Mouse (Mus musculus): ENCODE measurements around the gene Mlxip. TPM values are rescaled to one million over a fixed set of nuclear protein-coding genes. Genes with fewer than 3 reads are reported as not detected.

Mlxip gene
- polyA plus RNA-seq (2012; rRNA removed), result 87.1 and 113 TPM in 2 replicates

DNA sequence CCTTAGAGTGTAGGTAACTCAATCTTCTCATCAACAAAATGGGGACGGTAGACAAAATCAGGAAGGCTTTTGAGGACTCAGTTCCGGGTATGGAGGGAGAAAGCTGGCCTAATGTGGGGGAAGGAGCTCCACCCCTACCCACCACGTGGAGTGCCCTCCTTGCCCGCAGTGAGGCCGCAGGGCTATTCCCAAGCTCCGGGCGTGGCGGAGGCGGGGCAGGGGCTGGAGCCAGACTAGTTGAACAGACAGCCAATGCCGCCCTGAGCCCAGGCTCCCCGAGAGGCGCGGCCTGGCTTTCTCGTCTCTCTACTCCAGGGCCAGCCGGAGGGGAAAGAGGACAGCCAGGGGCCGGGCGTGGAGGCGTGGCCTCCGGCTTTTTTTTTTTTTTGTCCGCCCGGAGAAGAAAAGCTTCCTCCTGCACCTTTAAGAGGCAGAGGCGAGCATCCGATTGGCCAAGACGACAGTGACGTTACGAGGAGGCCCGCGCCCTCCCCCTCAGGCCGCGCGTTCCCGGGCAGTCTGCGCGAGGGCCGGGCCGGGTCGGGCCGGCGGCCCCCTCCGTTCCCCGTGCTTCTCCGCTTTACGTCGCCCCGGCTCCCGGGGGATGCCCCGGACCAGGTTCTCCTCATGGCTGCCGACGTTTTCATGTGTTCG, at the start of gene Mlxip:
TSS of gene Mlxip (plus strand) at position 496 of the 654 bp plus-strand sequence.
- no peaks in the 10 kb centered on the region for H3K36me3 ChIP-seq (ENCODE audit: control insufficient read depth, insufficient read depth, low read length)
- WGBS, result under 1% methylated on average over 50 of the region's 50 CpGs
- H3K27ac ChIP-seq (ENCODE audit: insufficient read depth, low read length), result peak within 1 kb of the TSS; percentile 89
- peak; percentile 85 to 88 for DNase-seq (ENCODE audit: low read depth in 1 of 2, low spot score in 2 of 2)
- H3K4me1 ChIP-seq (ENCODE audit: control insufficient read depth, insufficient read depth, insufficient read length), result peaks cover 16% of the 10 kb centered on the region; the same call in 1 of the 2 replicates
- TF ChIP-seq CTCF (IDR thresholded peaks at IDR 0.05; ENCODE audit: extremely low read depth, insufficient read depth, insufficient read length, insufficient replicate concordance) (no peak), POLR2A (IDR thresholded peaks at IDR 0.05; ENCODE audit: low read depth, low read length) (peak; percentile 92)
- H3K4me3 ChIP-seq (ENCODE audit: extremely low read depth, insufficient read depth, insufficient read length), result peak within 1 kb of the TSS; percentile 88
- H3K27me3 ChIP-seq (ENCODE audit: control insufficient read depth, insufficient read depth, low read length), result no peaks in the 10 kb centered on the region

- DNase-seq (ENCODE audit: low read depth in 1 of 2, low spot score in 2 of 2), result peak in 1 of 2 experiments; percentile 35
- peak overlapping the region; percentile 99 for H3K4me3 ChIP-seq (ENCODE audit: extremely low read depth, insufficient read depth, insufficient read length)
- H3K4me1 ChIP-seq (ENCODE audit: control insufficient read depth, insufficient read depth, insufficient read length), result peaks cover 15% of the 10 kb centered on the region
- no peak for TF ChIP-seq CTCF (IDR thresholded peaks at IDR 0.05; ENCODE audit: extremely low read depth, insufficient read depth, insufficient read length, insufficient replicate concordance)
- TF ChIP-seq POLR2A (IDR thresholded peaks at IDR 0.05; ENCODE audit: low read depth, low read length), result no peak
- H3K27ac ChIP-seq (ENCODE audit: insufficient read depth, low read length), result peak overlapping the region; percentile 96
- under 1% methylated on average over 76 of the region's 87 CpGs for WGBS
- H3K36me3 ChIP-seq (ENCODE audit: control insufficient read depth, insufficient read depth, low read length), result no peaks in the 10 kb centered on the region
- H3K27me3 ChIP-seq (ENCODE audit: control insufficient read depth, insufficient read depth, low read length), result no peaks in the 10 kb centered on the region
Measured at GRCm38 (mm10) chr5:123344963-123345852, 49.4 kb upstream of the Mlxip start.

- peak overlapping the region; percentile 96 for H3K27ac ChIP-seq (ENCODE audit: insufficient read depth, low read length)
- 5% methylated on average over 22 of the region's 22 CpGs for WGBS
- peak in 1 of 2 experiments; percentile 36 for DNase-seq (ENCODE audit: low read depth in 1 of 2, low spot score in 2 of 2)
- no peaks in the 10 kb centered on the region for H3K27me3 ChIP-seq (ENCODE audit: control insufficient read depth, insufficient read depth, low read length)
- TF ChIP-seq CTCF (IDR thresholded peaks at IDR 0.05; ENCODE audit: extremely low read depth, insufficient read depth, insufficient read length, insufficient replicate concordance), result no peak
- no peak for TF ChIP-seq POLR2A (IDR thresholded peaks at IDR 0.05; ENCODE audit: low read depth, low read length)
- peaks cover 22% of the 10 kb centered on the region for H3K4me1 ChIP-seq (ENCODE audit: control insufficient read depth, insufficient read depth, insufficient read length)
- H3K4me3 ChIP-seq (ENCODE audit: extremely low read depth, insufficient read depth, insufficient read length), result peak overlapping the region; percentile 99; the same call in 1 of the 2 replicates
- H3K36me3 ChIP-seq (ENCODE audit: control insufficient read depth, insufficient read depth, low read length), result no peaks in the 10 kb centered on the region
Measured at GRCm38 (mm10) chr5:123345853-123346654, 48.5 kb upstream of the Mlxip start.

- no peak for TF ChIP-seq POLR2A (IDR thresholded peaks at IDR 0.05; ENCODE audit: low read depth, low read length)
- TF ChIP-seq CTCF (IDR thresholded peaks at IDR 0.05; ENCODE audit: extremely low read depth, insufficient read depth, insufficient read length, insufficient replicate concordance), result no peak
- H3K27ac ChIP-seq (ENCODE audit: insufficient read depth, low read length), result peak overlapping the region; percentile 36
- 69% methylated on average over 7 of the region's 7 CpGs for WGBS
- no peak for DNase-seq (ENCODE audit: low read depth in 1 of 2, low spot score in 2 of 2)
- no peaks in the 10 kb centered on the region for H3K36me3 ChIP-seq (ENCODE audit: control insufficient read depth, insufficient read depth, low read length)
- H3K4me1 ChIP-seq (ENCODE audit: control insufficient read depth, insufficient read depth, insufficient read length), result peaks cover 22% of the 10 kb centered on the region
- H3K4me3 ChIP-seq (ENCODE audit: extremely low read depth, insufficient read depth, insufficient read length), result no peak overlapping the region
- H3K27me3 ChIP-seq (ENCODE audit: control insufficient read depth, insufficient read depth, low read length), result no peaks in the 10 kb centered on the region
Measured at GRCm38 (mm10) chr5:123346701-123347270, 47.8 kb upstream of the Mlxip start.

DNA sequence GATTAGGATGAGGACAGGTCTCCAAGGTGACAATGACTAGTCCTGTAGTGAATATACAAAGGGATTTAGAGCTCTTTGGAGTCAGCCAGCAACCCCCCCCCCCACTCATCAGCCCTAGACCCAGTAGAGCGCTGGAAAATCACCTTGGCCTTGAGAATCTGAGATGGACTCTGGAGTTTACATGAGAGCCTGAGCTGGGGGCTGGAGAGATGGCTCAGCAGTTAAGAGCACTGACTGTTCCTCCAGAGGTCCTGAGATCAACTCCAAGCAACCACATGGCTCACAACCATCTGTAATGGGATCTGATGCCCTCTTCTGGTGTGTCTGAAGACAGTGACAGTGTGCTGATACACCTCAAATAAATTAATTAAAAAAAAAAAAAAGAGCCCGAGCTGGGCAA, 46.6 kb upstream of the Mlxip start:
- Histone ChIP-seq H3K27ac (ENCODE audit: insufficient read depth, low read length) (no peak overlapping the region), H3K4me1 (ENCODE audit: control insufficient read depth, insufficient read depth, insufficient read length) (peaks cover 22% of the 10 kb centered on the region), H3K4me3 (ENCODE audit: extremely low read depth, insufficient read depth, insufficient read length) (no peak overlapping the region), H3K36me3 (ENCODE audit: control insufficient read depth, insufficient read depth, low read length) (no peaks in the 10 kb centered on the region), H3K27me3 (ENCODE audit: control insufficient read depth, insufficient read depth, low read length) (no peaks in the 10 kb centered on the region)
- no peak for DNase-seq (ENCODE audit: low read depth in 1 of 2, low spot score in 2 of 2)
- TF ChIP-seq POLR2A (IDR thresholded peaks at IDR 0.05; ENCODE audit: low read depth, low read length) (no peak), CTCF (IDR thresholded peaks at IDR 0.05; ENCODE audit: extremely low read depth, insufficient read depth, insufficient read length, insufficient replicate concordance) (no peak)
- WGBS, result 79% methylated on average over 2 of the region's 2 CpGs

GRCm38 (mm10) chr5:123350386-123350785, 44.2 kb upstream of the Mlxip start:
- peak in 1 of 2 experiments; percentile 31 for DNase-seq (ENCODE audit: low read depth in 1 of 2, low spot score in 2 of 2)
- H3K27ac ChIP-seq (ENCODE audit: insufficient read depth, low read length), result peak overlapping the region; percentile 36; the same call in 1 of the 2 replicates
- no peak for TF ChIP-seq CTCF (IDR thresholded peaks at IDR 0.05; ENCODE audit: extremely low read depth, insufficient read depth, insufficient read length, insufficient replicate concordance)
- TF ChIP-seq POLR2A (IDR thresholded peaks at IDR 0.05; ENCODE audit: low read depth, low read length), result no peak
- H3K4me3 ChIP-seq (ENCODE audit: extremely low read depth, insufficient read depth, insufficient read length), result no peak overlapping the region
- peaks cover 18% of the 10 kb centered on the region; the same call in 1 of the 2 replicates for H3K4me1 ChIP-seq (ENCODE audit: control insufficient read depth, insufficient read depth, insufficient read length)
- no peaks in the 10 kb centered on the region for H3K27me3 ChIP-seq (ENCODE audit: control insufficient read depth, insufficient read depth, low read length)
- peaks cover 3% of the 10 kb centered on the region; the same call in 1 of the 2 replicates for H3K36me3 ChIP-seq (ENCODE audit: control insufficient read depth, insufficient read depth, low read length)
- 45% methylated on average over 10 of the region's 10 CpGs for WGBS

Data from spleen, adult 2 months (tissue).